Mouse (Mus musculus) spleen, adult 2 months (tissue): ENCODE data around the gene Secisbp2l.

ENCODE experiments used
- CTCF ChIP-seq: fragments of 200-500 bp; IDR thresholded peaks from 2 replicates; pipeline ENCODE4 v1.5.1; 2011; ENCODE audit warnings: mild to moderate bottlenecking, inconsistent platforms; ENCODE audit not compliant: insufficient read depth, insufficient read length, insufficient replicate concordance; ENCODE audit errors: extremely low read depth
- POLR2A ChIP-seq: fragments of 200-500 bp; IDR thresholded peaks from 2 replicates; pipeline ENCODE4 v1.6.1; 2011; ENCODE audit warnings: low read depth, low read length, inconsistent platforms

GRCm38 (mm10) chr2:125777018-125777417 lies 5.7 kb downstream of the Secisbp2l start:
- TF ChIP-seq CTCF (no peak), POLR2A (no peak)
